8 mouse cellular contexts compared by ENCODE assay signal in genomic region chr17:13835876-13836275, GRCm38 (mm10).
A peak's percentile ranks its signal among the peaks of the same experiment; 100 is the strongest.
DNase-seq lines count a peak whose midpoint lies in the region; ATAC-seq lines count a peak whose summit lies in the region.

No protein-coding gene starts in this region.

- 84% methylated on average over 4 of the region's 4 CpGs for WGBS in heart, embryonic 12.5 days

- no peak overlapping the region for H3K9ac ChIP-seq in heart, embryonic 12.5 days

- ATAC-seq in heart, embryonic 12.5 days (ENCODE audit: insufficient number of reproducible peaks, low FRiP score) = no peak

- peak; percentile 47 for DNase-seq in heart, adult 8-10 months (ENCODE audit: low spot score)
- peak; percentile 26 for DNase-seq in urinary bladder, postnatal 25 days (ENCODE audit: low spot score)
- no peak for DNase-seq in urinary bladder, postnatal 4 days (ENCODE audit: low spot score in 2 of 2)
- DNase-seq in embryo, embryonic 11.5 days (ENCODE audit: low read depth, low spot score) = peak; percentile 20
- peak; percentile 25 for DNase-seq in mesoderm, embryonic 11.5 days (ENCODE audit: low read depth, low spot score)
- no peak for DNase-seq in testis, postnatal 14 days (ENCODE audit: low spot score)
- DNase-seq in urinary bladder, adult 18-20 months (ENCODE audit: low spot score in 2 of 2) = no peak

- H3K4me1 ChIP-seq in heart, embryonic 12.5 days (replicated peaks) = no peaks in the 10 kb centered on the region

- H3K36me3 ChIP-seq in heart, embryonic 12.5 days = peaks cover 34% of the 10 kb centered on the region

- no peak overlapping the region for H3K4me2 ChIP-seq in heart, embryonic 12.5 days

- no peak overlapping the region for H3K4me3 ChIP-seq in heart, embryonic 12.5 days

- H3K9me3 ChIP-seq in heart, embryonic 12.5 days (replicated peaks) = no peaks in the 10 kb centered on the region

- H3K27me3 ChIP-seq in heart, embryonic 12.5 days (replicated peaks) = no peaks in the 10 kb centered on the region

- no peak overlapping the region for H3K27ac ChIP-seq in heart, embryonic 12.5 days (ENCODE audit: poor library complexity, severe bottlenecking)

Comparison
In these comparisons a context has a peak if more than half of its experiments do, and no peak if none do; other contexts are left out.
1. DNase-seq: peak in heart, adult 8-10 months (single experiment), urinary bladder, postnatal 25 days (single experiment), embryo, embryonic 11.5 days (single experiment) and mesoderm, embryonic 11.5 days (single experiment); none in urinary bladder, postnatal 4 days (0 of 2), testis, postnatal 14 days (single experiment) and urinary bladder, adult 18-20 months (0 of 2).